Mouse (Mus musculus) frontal cortex, postnatal 36 days (tissue): ENCODE results near the gene Btd.

ENCODE experiments used
- DNase-seq, 2 experiments: peaks; one replicate each; pipeline ENCODE4 v3.0.0; 2022; ENCODE audit warnings: low spot score in 2 of 2

Btd gene

GRCm38 (mm10) chr14:31664903-31665565 lies 24.2 kb downstream of the Btd start:
- no peak for DNase-seq

GRCm38 (mm10) chr14:31665566-31665940 lies 24.7 kb downstream of the Btd start:
- DNase-seq, result no peak

- DNase-seq, result no peak
Measured at GRCm38 (mm10) chr14:31666931-31667705, 26.3 kb downstream of the Btd start.

- no peak for DNase-seq
Measured at GRCm38 (mm10) chr14:31667741-31668140, 26.9 kb downstream of the Btd start.

- peak in 1 of 2 experiments; percentile 50 for DNase-seq
Measured at GRCm38 (mm10) chr14:31668326-31668725, 27.5 kb downstream of the Btd start.

- DNase-seq, result peak; percentile 75 to 84
Measured at GRCm38 (mm10) chr14:31669161-31669611, 28.4 kb downstream of the Btd start.

- DNase-seq, result no peak
Measured at GRCm38 (mm10) chr14:31669642-31670490, 29.0 kb downstream of the Btd start.

- DNase-seq, result no peak
Measured at GRCm38 (mm10) chr14:31671635-31672320, 30.9 kb downstream of the Btd start.

GRCm38 (mm10) chr14:31680656-31681055 lies 39.8 kb downstream of the Btd start:
- no peak for DNase-seq

- no peak for DNase-seq
Measured at GRCm38 (mm10) chr14:31681291-31681690, 40.5 kb downstream of the Btd start.

- DNase-seq, result no peak
Measured at GRCm38 (mm10) chr14:31681931-31682555, 41.2 kb downstream of the Btd start.

GRCm38 (mm10) chr14:31683610-31684009 lies 42.8 kb downstream of the Btd start:
- no peak for DNase-seq

- DNase-seq, result no peak
Measured at GRCm38 (mm10) chr14:31684343-31685040, 43.7 kb downstream of the Btd start.

GRCm38 (mm10) chr14:31685680-31686079 lies 44.9 kb downstream of the Btd start:
- DNase-seq, result no peak

- DNase-seq, result no peak
Measured at GRCm38 (mm10) chr14:31686231-31686630, 45.4 kb downstream of the Btd start.

GRCm38 (mm10) chr14:31692536-31692935 lies 51.7 kb downstream of the Btd start:
- DNase-seq, result no peak

- no peak for DNase-seq
Measured at GRCm38 (mm10) chr14:31696206-31696984, 55.6 kb downstream of the Btd start.

- no peak for DNase-seq
Measured at GRCm38 (mm10) chr14:31696985-31697303, 56.1 kb downstream of the Btd start.

GRCm38 (mm10) chr14:31697346-31697745 lies 56.5 kb downstream of the Btd start:
- DNase-seq, result no peak

GRCm38 (mm10) chr14:31697755-31698154 lies 56.9 kb downstream of the Btd start:
- no peak for DNase-seq
